Mouse (Mus musculus): ENCODE measurements around the gene Asb15. TPM values are rescaled to one million over a fixed set of nuclear protein-coding genes. Genes with fewer than 3 reads are reported as not detected.

The Asb15 gene
- total RNA-seq (2014; rRNA removed) (not detected in 2 replicates), polyA plus RNA-seq (2015; fragmentation: Nextera tagmentation; extraction: Ambion mirVana) (0.05 TPM in 1 of 2 replicates, not detected in the other)

- WGBS, result 45% methylated on average over 2 of the region's 2 CpGs
- DNase-seq (ENCODE audit: low spot score), result no peak
- 0 out of 2 replicates have a peak, but pooled peaks cover 5% of the 10 kb centered on the region for H3K36me3 ChIP-seq (ENCODE audit: insufficient read depth, low read length)
Measured at GRCm38 (mm10) chr6:24528064-24528243, at the start of gene Asb15. Asb15 (plus strand) TSS chr6:24528144.

GRCm38 (mm10) chr6:24486530-24486929 lies 41.4 kb upstream of the Asb15 start:
- Histone ChIP-seq H3K9me3 (ENCODE audit: low read length) (no peaks in the 10 kb centered on the region), H3K27ac (ENCODE audit: low read depth, low read length) (no peak overlapping the region), H3K36me3 (ENCODE audit: insufficient read depth, low read length) (no peaks in the 10 kb centered on the region), H3K9ac (replicated peaks; ENCODE audit: low read length, poor library complexity, severe bottlenecking) (no peak overlapping the region), H3K27me3 (ENCODE audit: insufficient read depth, low read length) (no peaks in the 10 kb centered on the region), H3K4me1 (ENCODE audit: insufficient read depth, low read length) (no peaks in the 10 kb centered on the region), H3K4me2 (ENCODE audit: low read depth, low read length, poor library complexity, severe bottlenecking) (no peak overlapping the region), H3K4me3 (ENCODE audit: low read depth, low read length) (no peak overlapping the region)
- ATAC-seq (ENCODE audit: low FRiP score), result no peak
- TF ChIP-seq CTCF (IDR thresholded peaks at IDR 0.05), result no peak
- WGBS, result 84% methylated on average over 5 of the region's 5 CpGs
- no peak for DNase-seq (ENCODE audit: low spot score)

More at GRCm38 (mm10) chr6:24528064-24528243, at the start of gene Asb15:
- Histone ChIP-seq H3K9ac (replicated peaks; ENCODE audit: low read length, poor library complexity, severe bottlenecking) (peak within 1 kb of the TSS; percentile 74), H3K4me1 (ENCODE audit: insufficient read depth, low read length) (peaks cover 17% of the 10 kb centered on the region; the same call in 1 of the 2 replicates), H3K27me3 (ENCODE audit: insufficient read depth, low read length) (no peaks in the 10 kb centered on the region), H3K9me3 (ENCODE audit: low read length) (no peaks in the 10 kb centered on the region), H3K4me3 (ENCODE audit: low read depth, low read length) (peak within 1 kb of the TSS; percentile 78), H3K27ac (ENCODE audit: low read depth, low read length) (peak within 1 kb of the TSS; percentile 33; the same call in 1 of the 2 replicates), H3K4me2 (ENCODE audit: low read depth, low read length, poor library complexity, severe bottlenecking) (peak within 1 kb of the TSS; percentile 72)
- no peak for TF ChIP-seq CTCF (IDR thresholded peaks at IDR 0.05)
- ATAC-seq (ENCODE audit: low FRiP score), result no peak

DNA sequence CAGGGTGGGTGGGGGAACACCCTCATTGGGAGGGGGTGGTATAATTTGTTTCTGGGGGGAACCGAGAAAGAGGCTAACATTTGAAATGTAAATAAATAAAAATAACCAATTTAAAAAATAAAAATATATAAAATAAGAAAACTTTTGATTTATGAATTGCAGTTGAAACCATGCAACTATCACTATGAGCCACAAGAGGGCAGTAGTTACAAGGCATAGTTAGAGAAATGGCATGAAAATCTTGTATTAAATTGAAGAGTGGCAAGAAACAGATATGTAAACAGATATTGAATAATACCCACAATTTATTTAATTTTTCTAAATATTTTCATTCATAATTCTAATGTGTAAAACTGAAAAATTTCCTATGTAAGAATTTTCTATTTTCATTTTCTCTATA lies 37.6 kb upstream of the Asb15 start:
- WGBS, result 7% methylated on average over 1 of the region's 1 CpGs
- Histone ChIP-seq H3K4me2 (ENCODE audit: low read depth, low read length, poor library complexity, severe bottlenecking) (no peak overlapping the region), H3K4me1 (ENCODE audit: insufficient read depth, low read length) (no peaks in the 10 kb centered on the region), H3K9me3 (ENCODE audit: low read length) (no peaks in the 10 kb centered on the region), H3K36me3 (ENCODE audit: insufficient read depth, low read length) (no peaks in the 10 kb centered on the region), H3K27me3 (ENCODE audit: insufficient read depth, low read length) (no peaks in the 10 kb centered on the region), H3K9ac (replicated peaks; ENCODE audit: low read length, poor library complexity, severe bottlenecking) (no peak overlapping the region), H3K27ac (ENCODE audit: low read depth, low read length) (no peak overlapping the region), H3K4me3 (ENCODE audit: low read depth, low read length) (no peak overlapping the region)
- DNase-seq (ENCODE audit: low spot score) (peak; percentile 44), ATAC-seq (ENCODE audit: low FRiP score) (no peak)
- TF ChIP-seq CTCF (IDR thresholded peaks at IDR 0.05), result peak; percentile 78

- ATAC-seq (ENCODE audit: low FRiP score) (no peak), DNase-seq (ENCODE audit: low spot score) (peak; percentile 47)
- TF ChIP-seq CTCF (IDR thresholded peaks at IDR 0.05), result no peak
- H3K27ac ChIP-seq (ENCODE audit: low read depth, low read length), result no peak overlapping the region
- H3K36me3 ChIP-seq (ENCODE audit: insufficient read depth, low read length), result no peaks in the 10 kb centered on the region
- H3K4me3 ChIP-seq (ENCODE audit: low read depth, low read length), result no peak overlapping the region
- no peak overlapping the region for H3K4me2 ChIP-seq (ENCODE audit: low read depth, low read length, poor library complexity, severe bottlenecking)
- no peaks in the 10 kb centered on the region for H3K27me3 ChIP-seq (ENCODE audit: insufficient read depth, low read length)
- H3K9ac ChIP-seq (replicated peaks; ENCODE audit: low read length, poor library complexity, severe bottlenecking), result no peak overlapping the region
- no peaks in the 10 kb centered on the region for H3K9me3 ChIP-seq (ENCODE audit: low read length)
- no peaks in the 10 kb centered on the region for H3K4me1 ChIP-seq (ENCODE audit: insufficient read depth, low read length)
- 74% methylated on average over 2 of the region's 2 CpGs for WGBS
Measured at GRCm38 (mm10) chr6:24504141-24504540, 23.8 kb upstream of the Asb15 start.

DNA sequence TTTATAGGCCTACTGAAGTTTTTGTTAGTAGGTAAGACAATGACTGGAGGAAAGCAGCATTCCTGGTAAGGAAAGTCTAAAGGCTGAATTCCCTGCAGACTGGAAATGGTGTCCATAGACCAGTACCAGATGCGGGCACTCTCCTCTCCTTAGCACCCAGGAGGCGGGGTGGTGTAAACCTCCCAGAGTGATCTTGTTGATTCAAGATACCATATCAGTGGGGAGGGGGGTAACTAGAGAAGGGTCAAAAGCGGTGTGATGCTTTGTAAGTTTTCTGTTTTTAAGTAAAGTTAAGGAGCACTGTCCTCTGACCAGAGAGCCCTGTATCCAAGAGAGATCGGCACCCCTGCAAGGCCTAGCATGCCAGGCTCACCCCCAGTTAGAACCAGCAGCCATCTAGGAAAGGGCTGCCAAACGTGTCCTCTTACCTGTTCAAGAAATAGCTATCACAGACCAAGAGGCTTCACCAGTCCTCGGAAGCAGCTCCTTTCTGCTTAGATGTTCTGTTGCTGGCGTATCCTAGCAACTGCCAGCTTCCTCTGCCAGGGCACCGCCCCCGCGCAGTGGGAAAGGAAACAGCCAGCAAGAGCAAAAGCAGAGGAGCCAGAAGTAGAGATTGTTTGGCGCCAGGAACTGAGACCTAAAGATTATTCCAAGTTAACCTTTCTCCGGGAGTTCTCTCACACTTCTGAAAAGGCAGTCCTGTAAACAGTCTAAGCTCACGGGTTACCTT lies 13.2 kb upstream of the Asb15 start, which contains the start of gene Iqub:
Iqub (minus strand) TSS at position 516 of the 733 bp plus-strand sequence.
- TF ChIP-seq CTCF (IDR thresholded peaks at IDR 0.05), result peak; percentile 33
- Histone ChIP-seq H3K4me2 (ENCODE audit: low read depth, low read length, poor library complexity, severe bottlenecking) (peak within 1 kb of the TSS; percentile 41), H3K36me3 (ENCODE audit: insufficient read depth, low read length) (peaks cover 10% of the 10 kb centered on the region; the same call in 1 of the 2 replicates), H3K9ac (replicated peaks; ENCODE audit: low read length, poor library complexity, severe bottlenecking) (peak within 1 kb of the TSS; percentile 44; the same call in 1 of the 2 replicates), H3K9me3 (ENCODE audit: low read length) (no peaks in the 10 kb centered on the region), H3K27ac (ENCODE audit: low read depth, low read length) (no peak within 1 kb of the TSS), H3K4me1 (ENCODE audit: insufficient read depth, low read length) (peaks cover 2% of the 10 kb centered on the region; the same call in 1 of the 2 replicates), H3K27me3 (ENCODE audit: insufficient read depth, low read length) (no peaks in the 10 kb centered on the region), H3K4me3 (ENCODE audit: low read depth, low read length) (peak within 1 kb of the TSS; percentile 12; the same call in 1 of the 2 replicates)
- peak; percentile 90 for DNase-seq (ENCODE audit: low spot score)
- WGBS, result 21% methylated on average over 13 of the region's 13 CpGs
- ATAC-seq (ENCODE audit: low FRiP score), result peak; percentile 90

DNA sequence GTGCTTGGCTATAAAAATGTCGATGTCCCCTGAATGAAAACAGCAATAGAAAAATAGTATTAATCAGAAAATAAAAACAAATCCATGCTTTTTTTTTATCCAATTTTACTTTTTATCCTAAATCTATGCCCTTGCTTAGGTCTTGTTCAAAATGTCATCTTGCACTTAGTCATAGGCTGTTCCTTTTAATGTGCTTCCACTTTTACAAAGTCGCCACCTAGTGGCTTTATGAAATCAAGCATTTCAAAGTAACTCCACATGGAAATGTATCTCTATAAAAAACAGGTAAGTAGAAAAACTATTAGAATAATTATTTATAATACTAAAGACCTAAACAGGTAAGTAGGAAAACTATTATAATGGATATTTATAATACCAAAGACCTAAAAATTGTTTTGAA lies 11.7 kb upstream of the Asb15 start:
- Histone ChIP-seq H3K4me1 (ENCODE audit: insufficient read depth, low read length) (peaks cover 2% of the 10 kb centered on the region; the same call in 1 of the 2 replicates), H3K9ac (replicated peaks; ENCODE audit: low read length, poor library complexity, severe bottlenecking) (no peak overlapping the region), H3K36me3 (ENCODE audit: insufficient read depth, low read length) (peaks cover 10% of the 10 kb centered on the region; the same call in 1 of the 2 replicates), H3K4me2 (ENCODE audit: low read depth, low read length, poor library complexity, severe bottlenecking) (no peak overlapping the region), H3K27me3 (ENCODE audit: insufficient read depth, low read length) (no peaks in the 10 kb centered on the region), H3K27ac (ENCODE audit: low read depth, low read length) (no peak overlapping the region), H3K4me3 (ENCODE audit: low read depth, low read length) (no peak overlapping the region), H3K9me3 (ENCODE audit: low read length) (no peaks in the 10 kb centered on the region)
- DNase-seq (ENCODE audit: low spot score) (peak; percentile 76), ATAC-seq (ENCODE audit: low FRiP score) (peak; percentile 57; the same call in 1 of the 2 replicates)
- peak; percentile 87 for TF ChIP-seq CTCF (IDR thresholded peaks at IDR 0.05)
- 46% methylated on average over 2 of the region's 2 CpGs for WGBS
